Mouse (Mus musculus) urinary bladder, postnatal 36 days (tissue): ENCODE measurements around the gene Ceacam5.

Experiments
- DNase-seq, 2 experiments: peaks; one replicate each; pipeline ENCODE4 v3.0.0; 2022; ENCODE audit warnings: low spot score in 2 of 2, mixed read lengths in 1 of 2

Gene Ceacam5

DNA sequence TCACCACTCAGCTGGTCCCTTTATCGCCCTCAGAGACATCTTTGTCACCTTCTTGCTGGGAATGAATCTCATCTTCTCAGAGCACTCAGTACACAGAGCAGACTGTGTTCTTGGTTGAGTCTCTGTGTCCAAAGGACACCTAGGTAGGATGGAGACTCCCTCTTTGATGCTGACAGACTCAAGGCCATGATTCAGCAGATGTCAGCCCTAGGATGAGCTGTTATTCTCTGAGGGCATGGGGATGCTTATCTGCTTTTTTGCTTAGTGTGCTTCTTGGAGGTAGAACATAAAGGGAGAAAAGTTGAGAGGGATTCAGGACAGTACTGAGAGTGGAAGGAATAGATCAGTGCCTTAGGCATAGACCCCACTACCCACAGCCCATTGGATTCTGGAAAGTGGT is at the start of gene Ceacam5:
Gene Ceacam5 (plus strand): TSS at position 301 of the 400 bp plus-strand sequence.
- no peak for DNase-seq
